Mouse (Mus musculus) splenic B cell, adult 2 months (primary cell): ENCODE results near the gene Ddah2.

ENCODE experiments used
- DNase-seq: peaks from one replicate; pipeline ENCODE4 v3.0.0-alpha.2; 2011; ENCODE audit warnings: low read depth, low spot score
- H3K27me3 ChIP-seq: 2 replicates; pipeline ENCODE4 v1.6.1; 2012; ENCODE audit warnings: mild to moderate bottlenecking, low read length, moderate library complexity, mixed read lengths; ENCODE audit not compliant: control insufficient read depth, poor library complexity, insufficient read depth, severe bottlenecking
- H3K36me3 ChIP-seq: 2 replicates; pipeline ENCODE4 v1.6.1; 2012; ENCODE audit warnings: mild to moderate bottlenecking, low read length, moderate library complexity, mixed read lengths; ENCODE audit not compliant: control insufficient read depth, poor library complexity, insufficient read depth, severe bottlenecking

Ddah2 gene

DNA sequence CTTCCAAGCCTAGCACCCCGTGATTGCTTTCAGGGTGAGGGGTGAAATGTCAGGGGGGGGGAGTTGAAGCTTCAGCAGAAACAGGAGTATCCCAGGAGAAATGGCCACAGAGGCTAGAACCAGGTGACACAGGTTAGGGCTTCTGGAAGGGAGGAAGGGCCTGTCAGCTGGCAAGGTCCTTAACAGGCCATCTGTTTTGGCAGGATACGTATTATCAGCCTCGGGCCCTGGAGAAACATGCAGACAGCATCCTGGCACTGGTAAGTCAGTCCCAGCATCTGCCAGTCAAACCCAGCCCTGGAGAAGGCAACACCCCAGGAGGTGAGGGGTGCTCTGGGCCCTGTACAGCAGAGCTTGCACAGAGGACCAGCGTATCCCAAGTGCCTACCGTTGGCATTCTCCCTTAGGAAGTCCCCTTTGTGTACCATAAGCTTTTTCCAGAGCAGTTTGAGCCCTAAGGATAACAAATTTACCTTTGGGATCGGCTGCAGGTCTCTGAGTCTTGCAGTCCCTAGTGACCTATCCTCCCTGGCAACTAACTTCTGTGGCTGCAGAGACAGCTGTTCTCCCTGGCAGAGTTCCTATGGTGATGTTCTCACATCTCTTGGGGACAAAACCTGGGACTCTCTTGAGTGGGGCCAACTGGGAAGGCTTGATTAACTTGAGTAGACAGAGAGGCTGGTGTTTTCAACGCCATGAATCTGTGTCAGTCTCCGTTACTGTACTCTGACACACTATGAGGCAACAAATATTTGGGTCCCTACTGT is 31.5 kb downstream of the Ddah2 start:
- DNase-seq: no peak
- peaks cover 1% of the 10 kb centered on the region; the same call in 1 of the 2 replicates for H3K36me3 ChIP-seq

GRCm38 (mm10) chr17:35092403-35093198 is 33.8 kb downstream of the Ddah2 start:
- DNase-seq: no peak
- Histone ChIP-seq H3K36me3 (peaks cover 1% of the 10 kb centered on the region), H3K27me3 (no peaks in the 10 kb centered on the region)

More for the DNA sequence above, 31.5 kb downstream of the Ddah2 start:
- no peaks in the 10 kb centered on the region for H3K27me3 ChIP-seq

- Histone ChIP-seq H3K36me3 (peaks cover 4% of the 10 kb centered on the region), H3K27me3 (no peaks in the 10 kb centered on the region)
- no peak for DNase-seq
Measured at GRCm38 (mm10) chr17:35094475-35095365, 35.9 kb downstream of the Ddah2 start.

DNA sequence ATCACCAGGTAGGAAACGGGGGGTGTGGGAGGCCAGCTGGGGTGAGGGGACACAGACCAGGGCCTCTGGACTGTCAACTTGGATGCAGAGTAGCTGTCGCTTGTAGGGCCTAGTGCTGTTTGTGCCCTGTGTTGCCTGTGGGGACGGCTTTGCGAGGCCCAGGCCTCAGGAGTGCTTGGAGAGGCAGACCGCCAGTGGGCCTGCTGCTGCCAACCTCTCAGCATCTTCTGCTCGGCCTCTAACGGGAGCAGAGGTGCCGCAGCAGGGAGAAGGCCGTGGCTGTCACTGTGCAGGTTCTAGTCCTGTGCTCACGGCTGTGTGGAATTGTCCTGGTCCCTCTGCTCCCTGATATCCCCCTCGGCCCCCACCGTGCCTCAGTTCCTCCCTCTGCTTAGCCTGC is 37.8 kb downstream of the Ddah2 start:
- H3K36me3 ChIP-seq: peaks cover 5% of the 10 kb centered on the region
- DNase-seq: no peak
- H3K27me3 ChIP-seq: no peaks in the 10 kb centered on the region

DNA sequence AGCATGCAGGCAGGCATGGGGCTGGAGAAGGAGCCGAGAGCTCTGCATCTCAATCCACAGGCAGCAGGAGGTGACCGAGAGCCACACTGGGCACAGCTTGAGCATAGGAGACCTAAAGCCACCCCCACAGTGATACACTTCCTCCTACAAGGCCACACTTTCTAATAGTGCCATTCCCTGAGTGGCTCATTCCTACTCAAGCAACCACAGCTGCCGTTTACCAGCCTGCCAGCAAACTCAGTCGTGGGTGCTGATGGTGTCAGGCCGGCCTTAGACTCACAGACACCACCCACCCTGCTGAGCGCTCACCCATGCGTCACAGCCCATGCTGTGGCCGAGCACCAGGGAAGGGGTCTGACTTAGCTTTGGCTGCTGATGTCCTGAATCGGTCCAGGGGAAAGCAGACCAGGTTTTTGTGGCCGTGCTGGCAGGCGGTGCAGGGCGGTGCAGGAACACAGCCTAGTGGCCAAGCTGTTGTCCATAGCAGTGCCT is 38.4 kb downstream of the Ddah2 start:
- H3K27me3 ChIP-seq: no peaks in the 10 kb centered on the region
- DNase-seq: no peak
- peaks cover 6% of the 10 kb centered on the region for H3K36me3 ChIP-seq

- peaks cover 7% of the 10 kb centered on the region for H3K36me3 ChIP-seq
- no peaks in the 10 kb centered on the region for H3K27me3 ChIP-seq
- DNase-seq: no peak
Measured at GRCm38 (mm10) chr17:35100196-35100765, 41.4 kb downstream of the Ddah2 start.

DNA sequence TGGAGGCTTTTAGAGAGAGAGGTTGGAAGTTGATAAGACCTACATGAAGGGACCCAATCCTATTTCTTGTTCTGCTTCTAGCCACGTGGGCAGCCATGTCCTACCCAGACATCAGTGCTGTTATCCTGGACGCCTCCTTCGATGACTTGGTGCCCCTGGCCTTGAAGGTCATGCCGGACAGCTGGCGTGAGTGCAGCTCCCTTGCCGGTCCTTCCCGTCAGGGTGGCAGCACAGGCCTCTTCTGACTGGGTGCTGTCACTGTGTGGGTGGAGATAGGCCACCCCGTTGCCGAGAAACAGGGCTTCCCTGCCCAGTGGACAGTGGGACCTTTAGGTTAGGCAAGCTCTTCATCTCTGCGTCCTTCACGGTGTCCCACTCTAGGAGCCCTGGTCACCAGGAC is 42.3 kb downstream of the Ddah2 start:
- no peak for DNase-seq
- H3K27me3 ChIP-seq: no peaks in the 10 kb centered on the region
- peaks cover 7% of the 10 kb centered on the region for H3K36me3 ChIP-seq

- DNase-seq: no peak
- H3K27me3 ChIP-seq: no peaks in the 10 kb centered on the region
- H3K36me3 ChIP-seq: peaks cover 7% of the 10 kb centered on the region
Measured at GRCm38 (mm10) chr17:35102299-35102698, 43.5 kb downstream of the Ddah2 start.

GRCm38 (mm10) chr17:35103221-35103690 is 44.4 kb downstream of the Ddah2 start:
- peaks cover 7% of the 10 kb centered on the region for H3K36me3 ChIP-seq
- no peak for DNase-seq
- H3K27me3 ChIP-seq: no peaks in the 10 kb centered on the region

GRCm38 (mm10) chr17:35104079-35104478 is 45.2 kb downstream of the Ddah2 start:
- Histone ChIP-seq H3K27me3 (no peaks in the 10 kb centered on the region), H3K36me3 (peaks cover 4% of the 10 kb centered on the region)
- DNase-seq: no peak

GRCm38 (mm10) chr17:35104754-35105153 is 45.9 kb downstream of the Ddah2 start:
- no peaks in the 10 kb centered on the region for H3K27me3 ChIP-seq
- no peak for DNase-seq
- H3K36me3 ChIP-seq: peaks cover 4% of the 10 kb centered on the region

- DNase-seq: peak; percentile 61
- Histone ChIP-seq H3K36me3 (peaks cover 4% of the 10 kb centered on the region), H3K27me3 (no peaks in the 10 kb centered on the region)
Measured at GRCm38 (mm10) chr17:35105740-35106389, 47.0 kb downstream of the Ddah2 start.

DNA sequence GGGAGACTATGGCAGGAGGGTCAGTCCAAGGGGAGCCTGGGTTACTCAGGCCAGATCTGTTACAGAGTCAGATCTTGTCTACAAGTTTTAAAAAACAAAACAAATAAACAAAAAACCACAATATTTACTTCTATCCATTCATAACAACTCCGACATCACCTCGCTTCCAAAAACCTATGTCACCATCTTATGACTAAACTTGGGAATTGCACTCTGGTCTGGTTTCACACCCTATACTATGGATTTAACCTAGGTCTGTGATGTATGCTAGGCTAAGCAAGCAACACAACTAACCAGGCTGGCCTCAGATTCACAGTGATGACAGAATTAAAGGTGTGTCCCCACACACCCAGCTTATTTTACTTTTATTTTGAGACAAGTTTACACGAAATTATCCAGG is 47.7 kb downstream of the Ddah2 start:
- DNase-seq: no peak
- Histone ChIP-seq H3K36me3 (peaks cover 4% of the 10 kb centered on the region), H3K27me3 (no peaks in the 10 kb centered on the region)

DNA sequence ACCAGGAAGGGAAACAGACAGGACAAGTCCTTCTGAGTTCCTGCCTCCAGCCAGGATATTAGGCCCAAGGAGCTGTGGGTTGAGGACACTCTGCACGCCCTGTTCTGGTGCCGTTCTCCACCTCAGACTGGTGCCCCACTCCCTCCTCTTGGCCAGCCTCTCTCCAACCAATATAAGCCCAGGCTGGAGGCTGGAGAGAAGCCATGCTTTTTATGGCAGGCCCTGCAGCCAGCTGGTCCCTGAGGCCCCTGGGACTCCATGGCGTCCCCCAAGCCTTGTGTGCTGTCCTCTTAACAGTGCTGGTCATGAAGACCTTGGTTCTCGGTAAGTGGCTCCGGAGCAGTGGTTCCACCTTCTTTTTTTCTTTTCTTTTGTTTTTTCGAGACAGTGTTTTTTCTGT is 49.3 kb downstream of the Ddah2 start, which contains the start of gene Ly6g5c:
Gene Ly6g5c, plus strand, starts transcription at position 183 of the 400 bp plus-strand sequence.
- DNase-seq: no peak
- H3K36me3 ChIP-seq: no peaks in the 10 kb centered on the region; the same call in 1 of the 2 replicates
- no peaks in the 10 kb centered on the region for H3K27me3 ChIP-seq
